Mouse (Mus musculus): Measurements from ENCODE around the gene Rabgap1l. TPM values are rescaled to one million over a fixed set of nuclear protein-coding genes. Genes with fewer than 3 reads are reported as not detected.

The Rabgap1l gene
- polyA plus RNA-seq, 1 experiment from 2014 or later = 44.8 TPM

GRCm38 (mm10) chr1:160334791-160335190, 458.2 kb downstream of the Rabgap1l start:
- Histone ChIP-seq H3K4me2 (ENCODE audit: low read length) (no peak overlapping the region), H3K27me3 (ENCODE audit: control insufficient read depth, insufficient read depth, low read length) (no peaks in the 10 kb centered on the region), H3K4me1 (ENCODE audit: control insufficient read depth, insufficient read depth, low read length) (no peaks in the 10 kb centered on the region), H3K36me3 (ENCODE audit: control insufficient read depth, insufficient read depth, low read length) (no peaks in the 10 kb centered on the region), H3K27ac (replicated peaks; ENCODE audit: low read depth, low read length) (no peak overlapping the region), H3K4me3 (replicated peaks; ENCODE audit: low read depth, low read length) (no peak overlapping the region), H3K9me3 (ENCODE audit: control insufficient read depth, low read length) (no peaks in the 10 kb centered on the region), H3K9ac (replicated peaks; ENCODE audit: low read length) (no peak overlapping the region)
- DNase-seq = no peak
- no peak for ATAC-seq (ENCODE audit: low FRiP score, low TSS enrichment)
- 83% methylated on average over 4 of the region's 4 CpGs for WGBS

GRCm38 (mm10) chr1:160330828-160331227, 462.2 kb downstream of the Rabgap1l start:
- no peak overlapping the region for H3K9ac ChIP-seq (replicated peaks; ENCODE audit: low read length)
- no peaks in the 10 kb centered on the region for H3K9me3 ChIP-seq (ENCODE audit: control insufficient read depth, low read length)
- H3K27me3 ChIP-seq (ENCODE audit: control insufficient read depth, insufficient read depth, low read length) = no peaks in the 10 kb centered on the region
- no peak for DNase-seq
- WGBS = 68% methylated on average over 1 of the region's 1 CpGs
- H3K4me2 ChIP-seq (ENCODE audit: low read length) = no peak overlapping the region
- no peak for ATAC-seq (ENCODE audit: low FRiP score, low TSS enrichment)
- H3K4me3 ChIP-seq (replicated peaks; ENCODE audit: low read depth, low read length) = no peak overlapping the region
- no peaks in the 10 kb centered on the region for H3K4me1 ChIP-seq (ENCODE audit: control insufficient read depth, insufficient read depth, low read length)
- no peaks in the 10 kb centered on the region for H3K36me3 ChIP-seq (ENCODE audit: control insufficient read depth, insufficient read depth, low read length)
- H3K27ac ChIP-seq (replicated peaks; ENCODE audit: low read depth, low read length) = no peak overlapping the region

- Histone ChIP-seq H3K4me2 (ENCODE audit: low read length) (no peak overlapping the region), H3K27ac (replicated peaks; ENCODE audit: low read depth, low read length) (no peak overlapping the region), H3K4me1 (ENCODE audit: control insufficient read depth, insufficient read depth, low read length) (no peaks in the 10 kb centered on the region), H3K27me3 (ENCODE audit: control insufficient read depth, insufficient read depth, low read length) (no peaks in the 10 kb centered on the region), H3K9me3 (ENCODE audit: control insufficient read depth, low read length) (no peaks in the 10 kb centered on the region), H3K36me3 (ENCODE audit: control insufficient read depth, insufficient read depth, low read length) (no peaks in the 10 kb centered on the region), H3K4me3 (replicated peaks; ENCODE audit: low read depth, low read length) (no peak overlapping the region), H3K9ac (replicated peaks; ENCODE audit: low read length) (no peak overlapping the region)
- ATAC-seq (ENCODE audit: low FRiP score, low TSS enrichment) (no peak), DNase-seq (no peak)
- WGBS = 60% methylated on average over 2 of the region's 2 CpGs
Observed at GRCm38 (mm10) chr1:160330222-160330621, 462.8 kb downstream of the Rabgap1l start.

- Histone ChIP-seq H3K36me3 (ENCODE audit: control insufficient read depth, insufficient read depth, low read length) (no peaks in the 10 kb centered on the region), H3K4me1 (ENCODE audit: control insufficient read depth, insufficient read depth, low read length) (no peaks in the 10 kb centered on the region), H3K27ac (replicated peaks; ENCODE audit: low read depth, low read length) (no peak overlapping the region), H3K4me3 (replicated peaks; ENCODE audit: low read depth, low read length) (no peak overlapping the region), H3K9ac (replicated peaks; ENCODE audit: low read length) (no peak overlapping the region), H3K27me3 (ENCODE audit: control insufficient read depth, insufficient read depth, low read length) (no peaks in the 10 kb centered on the region), H3K9me3 (ENCODE audit: control insufficient read depth, low read length) (no peaks in the 10 kb centered on the region), H3K4me2 (ENCODE audit: low read length) (no peak overlapping the region)
- ATAC-seq (ENCODE audit: low FRiP score, low TSS enrichment) = no peak
- DNase-seq = peak; percentile 23
- WGBS = 58% methylated on average over 7 of the region's 7 CpGs
Observed at GRCm38 (mm10) chr1:160329788-160330187, 463.2 kb downstream of the Rabgap1l start.

- no peaks in the 10 kb centered on the region for H3K9me3 ChIP-seq (ENCODE audit: control insufficient read depth, low read length)
- DNase-seq (no peak), ATAC-seq (ENCODE audit: low FRiP score, low TSS enrichment) (no peak)
- no peaks in the 10 kb centered on the region for H3K36me3 ChIP-seq (ENCODE audit: control insufficient read depth, insufficient read depth, low read length)
- WGBS = 74% methylated on average over 1 of the region's 1 CpGs
- no peak overlapping the region for H3K27ac ChIP-seq (replicated peaks; ENCODE audit: low read depth, low read length)
- H3K9ac ChIP-seq (replicated peaks; ENCODE audit: low read length) = no peak overlapping the region
- no peaks in the 10 kb centered on the region for H3K4me1 ChIP-seq (ENCODE audit: control insufficient read depth, insufficient read depth, low read length)
- H3K4me2 ChIP-seq (ENCODE audit: low read length) = no peak overlapping the region
- no peak overlapping the region for H3K4me3 ChIP-seq (replicated peaks; ENCODE audit: low read depth, low read length)
- H3K27me3 ChIP-seq (ENCODE audit: control insufficient read depth, insufficient read depth, low read length) = no peaks in the 10 kb centered on the region
Observed at GRCm38 (mm10) chr1:160327531-160327930, 465.5 kb downstream of the Rabgap1l start.

GRCm38 (mm10) chr1:160325542-160325941, 467.5 kb downstream of the Rabgap1l start:
- no peaks in the 10 kb centered on the region for H3K9me3 ChIP-seq (ENCODE audit: control insufficient read depth, low read length)
- H3K4me2 ChIP-seq (ENCODE audit: low read length) = no peak overlapping the region
- no peak overlapping the region for H3K27ac ChIP-seq (replicated peaks; ENCODE audit: low read depth, low read length)
- no peak overlapping the region for H3K9ac ChIP-seq (replicated peaks; ENCODE audit: low read length)
- ATAC-seq (ENCODE audit: low FRiP score, low TSS enrichment) (no peak), DNase-seq (no peak)
- H3K4me1 ChIP-seq (ENCODE audit: control insufficient read depth, insufficient read depth, low read length) = no peaks in the 10 kb centered on the region
- WGBS = 71% methylated on average over 5 of the region's 5 CpGs
- H3K36me3 ChIP-seq (ENCODE audit: control insufficient read depth, insufficient read depth, low read length) = no peaks in the 10 kb centered on the region
- H3K4me3 ChIP-seq (replicated peaks; ENCODE audit: low read depth, low read length) = no peak overlapping the region
- H3K27me3 ChIP-seq (ENCODE audit: control insufficient read depth, insufficient read depth, low read length) = no peaks in the 10 kb centered on the region

- Histone ChIP-seq H3K4me2 (ENCODE audit: low read length) (no peak overlapping the region), H3K4me3 (replicated peaks; ENCODE audit: low read depth, low read length) (no peak overlapping the region), H3K36me3 (ENCODE audit: control insufficient read depth, insufficient read depth, low read length) (no peaks in the 10 kb centered on the region), H3K27me3 (ENCODE audit: control insufficient read depth, insufficient read depth, low read length) (no peaks in the 10 kb centered on the region), H3K27ac (replicated peaks; ENCODE audit: low read depth, low read length) (no peak overlapping the region), H3K9me3 (ENCODE audit: control insufficient read depth, low read length) (no peaks in the 10 kb centered on the region), H3K9ac (replicated peaks; ENCODE audit: low read length) (no peak overlapping the region), H3K4me1 (ENCODE audit: control insufficient read depth, insufficient read depth, low read length) (no peaks in the 10 kb centered on the region)
- ATAC-seq (ENCODE audit: low FRiP score, low TSS enrichment) (no peak), DNase-seq (no peak)
- 89% methylated on average over 1 of the region's 1 CpGs for WGBS
Observed at GRCm38 (mm10) chr1:160320690-160321089, 472.3 kb downstream of the Rabgap1l start.

- WGBS = 79% methylated on average over 8 of the region's 8 CpGs
- ATAC-seq (ENCODE audit: low FRiP score, low TSS enrichment) (no peak), DNase-seq (no peak)
- no peaks in the 10 kb centered on the region for H3K27me3 ChIP-seq (ENCODE audit: control insufficient read depth, insufficient read depth, low read length)
- no peak overlapping the region for H3K4me3 ChIP-seq (replicated peaks; ENCODE audit: low read depth, low read length)
- H3K36me3 ChIP-seq (ENCODE audit: control insufficient read depth, insufficient read depth, low read length) = no peaks in the 10 kb centered on the region
- no peaks in the 10 kb centered on the region for H3K9me3 ChIP-seq (ENCODE audit: control insufficient read depth, low read length)
- H3K9ac ChIP-seq (replicated peaks; ENCODE audit: low read length) = no peak overlapping the region
- H3K4me1 ChIP-seq (ENCODE audit: control insufficient read depth, insufficient read depth, low read length) = no peaks in the 10 kb centered on the region
- H3K4me2 ChIP-seq (ENCODE audit: low read length) = no peak overlapping the region
- no peak overlapping the region for H3K27ac ChIP-seq (replicated peaks; ENCODE audit: low read depth, low read length)
Observed at GRCm38 (mm10) chr1:160318057-160318725, 474.8 kb downstream of the Rabgap1l start.

GRCm38 (mm10) chr1:160316239-160316638, 476.8 kb downstream of the Rabgap1l start:
- Histone ChIP-seq H3K4me2 (ENCODE audit: low read length) (no peak overlapping the region), H3K36me3 (ENCODE audit: control insufficient read depth, insufficient read depth, low read length) (no peaks in the 10 kb centered on the region)

More at GRCm38 (mm10) chr1:160316239-160316638, 476.8 kb downstream of the Rabgap1l start:
- Histone ChIP-seq H3K9me3 (ENCODE audit: control insufficient read depth, low read length) (no peaks in the 10 kb centered on the region), H3K27ac (replicated peaks; ENCODE audit: low read depth, low read length) (no peak overlapping the region), H3K4me3 (replicated peaks; ENCODE audit: low read depth, low read length) (no peak overlapping the region), H3K4me1 (ENCODE audit: control insufficient read depth, insufficient read depth, low read length) (no peaks in the 10 kb centered on the region), H3K27me3 (ENCODE audit: control insufficient read depth, insufficient read depth, low read length) (no peaks in the 10 kb centered on the region), H3K9ac (replicated peaks; ENCODE audit: low read length) (no peak overlapping the region)
- WGBS = 97% methylated on average over 2 of the region's 2 CpGs
- DNase-seq = no peak
- ATAC-seq (ENCODE audit: low FRiP score, low TSS enrichment) = no peak
